Mouse (Mus musculus) forebrain, postnatal 0 days (tissue): Measurements from ENCODE around the gene Pcolce2. TPM values are rescaled to one million over a fixed set of nuclear protein-coding genes. Genes with fewer than 3 reads are reported as not detected.

Experiments
- ATAC-seq: fragments of 200-750 bp; cut with Nextera tagmentation; 2 replicates; pipeline ENCODE4 v1.8.0; 2017; ENCODE audit warnings: mild to moderate bottlenecking, moderate library complexity
- DNase-seq: peaks from one replicate; pipeline ENCODE4 v3.0.0-alpha.2; 2015
- H3K27ac ChIP-seq: fragments of 300-500 bp; sonication (generic); 2 replicates; pipeline ENCODE4 v1.5.1; 2014; ENCODE audit warnings: low read depth, mild to moderate bottlenecking, antibody characterized with exemption, low read length, moderate library complexity, mixed read lengths
- H3K27me3 ChIP-seq: fragments of 300-500 bp; sonication (generic); 2 replicates; pipeline ENCODE4 v1.6.1; 2014; ENCODE audit warnings: mild to moderate bottlenecking, low read length, mixed read lengths; ENCODE audit not compliant: insufficient read depth
- H3K36me3 ChIP-seq: fragments of 300-500 bp; sonication (generic); 2 replicates; pipeline ENCODE4 v1.6.1; 2014; ENCODE audit warnings: mild to moderate bottlenecking, moderate library complexity; ENCODE audit not compliant: insufficient read depth
- H3K4me1 ChIP-seq: fragments of 300-500 bp; sonication (generic); 2 replicates; pipeline ENCODE4 v1.6.1; 2014; ENCODE audit warnings: antibody characterized with exemption; ENCODE audit not compliant: insufficient read depth
- H3K4me2 ChIP-seq: fragments of 300-500 bp; sonication (generic); 2 replicates; pipeline ENCODE4 v1.6.1; 2014; ENCODE audit warnings: low read depth, mild to moderate bottlenecking, moderate library complexity
- H3K4me3 ChIP-seq: fragments of 300-500 bp; sonication (generic); 2 replicates; pipeline ENCODE4 v1.5.1; 2014; ENCODE audit warnings: low read depth, low read length, mixed read lengths
- H3K9ac ChIP-seq: fragments of 300-500 bp; sonication (generic); 2 replicates; pipeline ENCODE4 v1.6.1; 2014; ENCODE audit warnings: mild to moderate bottlenecking
- H3K9me3 ChIP-seq: fragments of 300-500 bp; sonication (generic); 2 replicates; pipeline ENCODE4 v1.6.1; 2016; ENCODE audit warnings: low read length
- CTCF ChIP-seq: sonication (generic); IDR thresholded peaks from 2 replicates; pipeline ENCODE4 v1.5.1; 2016; ENCODE audit warnings: antibody characterized with exemption, control low read depth, low read depth
- WGBS: fragments of 180-500 bp; shearing (Covaris S2); extraction: QIAGEN DNeasy Blood & Tissue Kit; methylation state at CpG from one replicate; pipeline ENCODE4 v1.1.7; 2014; 5-methylcytosine and 5-hydroxymethylcytosine counted together
- polyA plus RNA-seq: library from polyadenylated mRNA; unstranded; fragments of >200 nt; fragmentation: Nextera tagmentation; extraction: Ambion mirVana; gene quantifications from 2 replicates; pipeline ENCODE4 v1.2.1, GENCODE M21; 2015
- total RNA-seq: library from RNA; depleted of rRNA; stranded (reverse); fragments of >200 nt; gene quantifications from 2 replicates; pipeline ENCODE4 v1.2.3, GENCODE M21; 2014

Pcolce2 gene
- total and polyA plus RNA-seq, 2 experiments from 2014 or later = 1.5 to 2.5 TPM

- no peak for TF ChIP-seq CTCF
- Histone ChIP-seq H3K27me3 (no peaks in the 10 kb centered on the region), H3K27ac (no peak overlapping the region), H3K9ac (no peak overlapping the region), H3K4me2 (no peak overlapping the region), H3K9me3 (no peaks in the 10 kb centered on the region), H3K4me3 (no peak overlapping the region), H3K36me3 (no peaks in the 10 kb centered on the region), H3K4me1 (no peaks in the 10 kb centered on the region)
- WGBS = 90% methylated on average over 3 of the region's 3 CpGs
- ATAC-seq = no peak
- no peak for DNase-seq
These were observed 34.6 kb upstream of the Pcolce2 start for GRCm38 (mm10) chr9:95602849-95603248.

DNA sequence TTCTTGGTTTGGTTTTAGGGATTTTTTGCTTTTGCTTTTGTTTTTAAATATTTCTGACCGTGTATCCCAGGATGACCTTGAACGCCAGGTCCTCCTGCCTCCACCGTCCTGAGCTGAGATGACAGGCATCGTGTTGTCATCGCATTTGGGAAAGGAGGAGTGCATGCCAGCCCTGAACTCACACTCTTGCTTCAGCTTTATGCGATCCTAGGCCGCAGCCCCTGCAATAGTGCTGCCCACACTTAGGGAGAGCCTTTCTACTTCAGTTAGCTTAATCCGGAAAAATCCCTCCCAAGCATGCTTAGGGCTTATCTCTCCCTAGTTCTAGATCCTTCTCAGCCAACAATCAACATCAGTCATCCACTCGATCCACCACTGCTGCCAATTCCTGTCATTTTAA is 34.1 kb upstream of the Pcolce2 start:
- 90% methylated on average over 9 of the region's 9 CpGs for WGBS
- ATAC-seq = no peak
- no peaks in the 10 kb centered on the region for H3K36me3 ChIP-seq
- H3K4me3 ChIP-seq = no peak overlapping the region
- H3K9me3 ChIP-seq = no peaks in the 10 kb centered on the region
- H3K27ac ChIP-seq = no peak overlapping the region
- no peak overlapping the region for H3K4me2 ChIP-seq
- no peaks in the 10 kb centered on the region for H3K4me1 ChIP-seq
- DNase-seq = no peak
- no peak overlapping the region for H3K9ac ChIP-seq
- no peaks in the 10 kb centered on the region for H3K27me3 ChIP-seq
- TF ChIP-seq CTCF = no peak

DNA sequence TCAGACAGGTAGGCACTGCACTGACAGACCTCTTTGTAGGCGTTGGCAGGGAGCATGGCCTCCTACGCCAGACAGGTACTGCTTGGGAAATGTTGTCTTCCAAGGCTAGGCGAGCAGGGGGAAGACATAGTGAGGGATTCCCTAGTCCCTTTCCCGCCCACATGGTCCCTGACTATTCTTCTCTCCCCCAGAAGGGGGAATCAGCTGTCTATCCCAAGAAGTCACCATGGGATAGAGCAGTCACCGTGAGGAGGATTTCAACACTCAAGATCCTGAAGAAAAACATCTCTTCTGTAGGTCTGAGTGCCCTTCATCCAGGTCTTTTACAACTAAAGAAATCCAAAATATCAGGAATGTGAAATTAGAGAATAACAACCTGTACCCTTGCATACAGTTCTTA is 30.2 kb upstream of the Pcolce2 start:
- H3K36me3 ChIP-seq = no peaks in the 10 kb centered on the region
- no peak overlapping the region for H3K27ac ChIP-seq
- H3K4me1 ChIP-seq = no peaks in the 10 kb centered on the region
- no peaks in the 10 kb centered on the region for H3K9me3 ChIP-seq
- TF ChIP-seq CTCF = 0 out of 2 replicates have a peak, but pooled peaks have one; percentile 8
- H3K27me3 ChIP-seq = no peaks in the 10 kb centered on the region
- H3K4me3 ChIP-seq = no peak overlapping the region
- 74% methylated on average over 5 of the region's 5 CpGs for WGBS
- H3K9ac ChIP-seq = no peak overlapping the region
- no peak for DNase-seq
- H3K4me2 ChIP-seq = no peak overlapping the region
- ATAC-seq = no peak

DNA sequence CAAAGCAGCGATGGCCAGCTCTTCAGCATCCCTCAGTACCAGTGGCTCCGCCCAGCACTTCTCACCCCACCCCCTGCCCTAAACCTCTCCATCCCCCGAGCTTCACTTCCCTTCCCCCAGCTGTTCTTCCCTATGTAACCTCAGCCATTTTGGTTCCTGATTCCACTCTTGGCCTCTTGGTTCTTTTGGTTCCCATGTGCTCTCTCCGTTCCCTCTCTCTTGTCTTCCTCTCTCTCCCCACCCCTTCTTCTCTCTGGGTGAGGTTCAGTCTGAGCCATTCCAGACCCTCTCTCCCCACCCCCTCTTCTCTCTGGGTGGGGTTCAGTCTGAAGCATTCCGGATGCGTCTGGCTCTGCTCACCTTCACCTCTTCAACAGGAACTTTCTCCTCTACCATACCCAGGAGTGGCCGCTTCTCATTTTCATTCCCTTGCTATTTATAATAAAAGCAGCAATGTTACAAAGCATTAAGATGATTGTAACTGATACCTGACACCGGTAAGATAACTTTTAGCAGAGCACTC is 25.1 kb upstream of the Pcolce2 start:
- no peaks in the 10 kb centered on the region for H3K4me1 ChIP-seq
- no peaks in the 10 kb centered on the region for H3K9me3 ChIP-seq
- H3K9ac ChIP-seq = no peak overlapping the region
- ATAC-seq = no peak
- no peak overlapping the region for H3K4me2 ChIP-seq
- H3K27ac ChIP-seq = no peak overlapping the region
- H3K27me3 ChIP-seq = no peaks in the 10 kb centered on the region
- no peak overlapping the region for H3K4me3 ChIP-seq
- no peaks in the 10 kb centered on the region for H3K36me3 ChIP-seq
- TF ChIP-seq CTCF = no peak
- DNase-seq = no peak
- 86% methylated on average over 8 of the region's 8 CpGs for WGBS

- Histone ChIP-seq H3K27me3 (no peaks in the 10 kb centered on the region), H3K36me3 (no peaks in the 10 kb centered on the region), H3K4me1 (no peaks in the 10 kb centered on the region), H3K27ac (no peak overlapping the region), H3K9ac (0 out of 2 replicates have a peak overlapping the region, but pooled peaks have one; percentile 14), H3K9me3 (no peaks in the 10 kb centered on the region), H3K4me2 (peak overlapping the region; percentile 30), H3K4me3 (no peak overlapping the region)
- 5% methylated on average over 9 of the region's 9 CpGs for WGBS
- DNase-seq (peak; percentile 25), ATAC-seq (peak; percentile 64)
- TF ChIP-seq CTCF = no peak
These were observed 23.8 kb upstream of the Pcolce2 start for GRCm38 (mm10) chr9:95613426-95614127.

GRCm38 (mm10) chr9:95614861-95615615 is 22.4 kb upstream of the Pcolce2 start:
- Histone ChIP-seq H3K4me3 (no peak overlapping the region), H3K4me1 (no peaks in the 10 kb centered on the region), H3K27me3 (no peaks in the 10 kb centered on the region), H3K36me3 (no peaks in the 10 kb centered on the region), H3K4me2 (no peak overlapping the region), H3K9me3 (no peaks in the 10 kb centered on the region), H3K27ac (no peak overlapping the region), H3K9ac (no peak overlapping the region)
- WGBS = 69% methylated on average over 14 of the region's 14 CpGs
- ATAC-seq (no peak), DNase-seq (no peak)
- TF ChIP-seq CTCF = no peak

- Histone ChIP-seq H3K4me3 (no peak overlapping the region), H3K27ac (no peak overlapping the region)
- TF ChIP-seq CTCF = no peak
These were observed 21.4 kb upstream of the Pcolce2 start for GRCm38 (mm10) chr9:95615961-95616360.

More at GRCm38 (mm10) chr9:95615961-95616360, 21.4 kb upstream of the Pcolce2 start:
- Histone ChIP-seq H3K9me3 (no peaks in the 10 kb centered on the region), H3K4me2 (no peak overlapping the region), H3K27me3 (no peaks in the 10 kb centered on the region), H3K9ac (no peak overlapping the region), H3K4me1 (no peaks in the 10 kb centered on the region), H3K36me3 (no peaks in the 10 kb centered on the region)
- ATAC-seq (no peak), DNase-seq (no peak)
- WGBS = 87% methylated on average over 3 of the region's 3 CpGs
